Mouse (Mus musculus) mesoderm, embryonic 11.5 days (tissue): Measurements from ENCODE around the gene Mettl9.
"Not testable (repeated sequence)": the region's sequence is repeated elsewhere in the genome, so short reads cannot be mapped to it uniquely, and the experiment has no call there.

ENCODE experiments used
- DNase-seq: peaks from one replicate; pipeline ENCODE4 v3.0.0-alpha.2; 2012; ENCODE audit warnings: low read depth, low spot score

Gene Mettl9

DNA sequence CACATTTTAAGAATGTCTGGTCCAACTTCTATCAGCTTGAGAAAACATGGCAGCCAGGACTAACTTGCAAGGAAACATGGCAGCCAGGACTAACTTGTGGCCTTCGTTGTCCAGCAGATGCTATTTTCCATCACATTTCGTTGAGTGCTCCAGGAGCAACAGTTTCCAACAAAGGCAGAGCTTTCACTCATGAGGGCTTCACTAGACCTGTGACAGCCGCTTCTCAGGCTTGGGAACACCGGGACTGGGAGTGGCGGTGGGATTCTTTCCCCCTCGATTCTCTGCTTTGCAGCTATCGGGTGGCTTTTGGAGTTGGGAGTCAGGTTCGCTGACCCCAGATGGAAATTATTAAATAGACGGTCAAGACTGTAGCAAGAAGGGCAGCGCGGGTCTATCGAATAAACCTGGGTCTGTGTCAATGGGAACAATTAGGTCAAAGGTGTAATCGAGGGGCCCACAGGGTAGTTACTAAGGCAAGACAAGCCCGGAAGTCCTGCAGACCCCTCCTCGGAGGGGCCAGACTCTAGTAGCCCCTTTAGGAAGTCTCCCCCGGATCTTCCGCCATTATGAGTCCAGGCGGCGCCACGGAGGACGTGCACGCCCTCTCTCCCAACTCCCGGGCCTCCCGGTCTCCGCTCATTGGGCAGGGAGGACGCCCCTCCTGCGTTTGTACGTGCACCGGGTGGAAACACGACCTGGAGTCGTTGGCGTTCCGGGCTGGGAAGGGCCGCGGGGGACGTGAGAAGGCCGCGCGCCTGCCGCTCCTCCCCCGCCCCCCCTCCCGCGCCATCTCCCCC is at the start of gene Mettl9:
Gene Mettl9 (plus strand): TSS at position 590 of the 797 bp plus-strand sequence.
- peak; percentile 98 for DNase-seq

DNA sequence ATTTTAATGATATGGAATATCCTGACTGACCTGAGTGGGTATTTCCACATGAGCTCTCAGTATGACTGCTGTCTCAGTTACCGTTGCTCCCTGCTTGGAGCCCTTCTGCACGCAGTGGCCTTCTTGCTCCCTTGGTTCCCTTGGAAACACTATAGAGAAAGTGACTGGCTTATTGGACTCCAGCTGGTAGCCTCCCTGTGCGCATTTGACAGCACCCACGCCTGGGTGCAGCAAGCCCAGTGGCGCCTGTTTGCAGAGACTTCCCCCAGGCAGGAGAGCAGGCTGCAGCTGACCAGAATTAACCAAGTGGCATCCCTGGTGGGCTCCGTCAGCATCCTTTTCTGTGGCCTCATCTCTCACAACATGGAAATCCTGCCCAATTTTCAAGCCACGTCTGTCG is 43.1 kb upstream of the Mettl9 start:
- DNase-seq = no peak

DNA sequence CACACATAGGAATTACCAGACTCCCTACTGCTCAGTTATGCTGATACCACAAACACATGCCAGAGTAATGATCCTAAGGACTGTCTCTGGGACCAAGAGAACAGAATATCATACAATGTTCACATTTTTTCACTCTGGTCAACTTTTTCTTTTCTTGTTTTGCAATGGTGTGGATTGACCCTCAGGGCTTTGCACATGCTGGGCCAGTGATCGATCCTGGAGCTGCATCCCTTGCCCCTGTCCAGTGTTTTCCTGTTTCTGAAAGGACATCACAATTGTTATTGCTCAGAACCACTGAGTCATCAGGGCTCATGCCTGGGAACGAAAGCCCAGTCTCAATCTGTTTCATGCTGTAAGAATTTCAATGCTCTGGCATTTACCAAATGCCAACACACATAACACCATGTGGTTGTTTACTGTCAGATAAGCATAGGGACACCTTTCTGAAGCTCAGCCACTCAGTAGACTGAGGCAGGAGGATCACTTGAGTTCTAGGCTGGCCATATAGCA is 35.2 kb upstream of the Mettl9 start:
- DNase-seq = no peak

DNA sequence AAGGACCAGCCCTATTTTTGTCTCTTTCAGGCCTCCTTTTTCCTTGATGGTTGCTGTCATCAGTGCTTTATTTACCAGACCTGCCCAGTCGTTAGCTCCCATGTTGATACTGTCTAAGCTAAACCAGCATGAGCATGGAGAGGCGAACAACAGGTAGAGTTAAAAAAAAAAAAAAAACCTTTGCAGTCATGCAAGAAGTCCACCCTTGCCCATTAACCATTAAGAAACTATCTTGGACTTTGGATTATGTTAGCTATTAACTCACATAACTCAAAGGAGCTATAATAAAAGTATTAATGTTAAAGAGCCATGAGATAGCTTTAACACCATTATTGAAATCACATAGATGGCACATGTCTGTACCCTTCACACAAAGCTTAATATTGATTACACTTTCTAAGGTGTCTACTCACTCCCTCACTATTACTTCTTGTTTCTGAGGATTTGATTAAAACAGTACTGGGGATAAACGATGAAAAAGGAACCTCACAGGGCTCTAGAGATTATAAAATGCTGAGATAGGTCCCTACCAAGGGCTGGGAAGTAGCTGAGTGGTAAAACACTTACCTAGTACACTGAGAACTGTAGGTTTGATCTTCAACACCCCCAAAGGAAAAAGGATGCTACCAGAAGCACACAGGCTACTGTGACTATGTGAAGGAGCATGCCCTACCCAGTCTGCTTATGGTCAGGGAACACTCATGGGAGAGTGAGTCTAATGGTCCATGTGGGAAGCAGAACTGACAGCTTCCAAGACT is 34.0 kb upstream of the Mettl9 start:
- DNase-seq = no peak

DNA sequence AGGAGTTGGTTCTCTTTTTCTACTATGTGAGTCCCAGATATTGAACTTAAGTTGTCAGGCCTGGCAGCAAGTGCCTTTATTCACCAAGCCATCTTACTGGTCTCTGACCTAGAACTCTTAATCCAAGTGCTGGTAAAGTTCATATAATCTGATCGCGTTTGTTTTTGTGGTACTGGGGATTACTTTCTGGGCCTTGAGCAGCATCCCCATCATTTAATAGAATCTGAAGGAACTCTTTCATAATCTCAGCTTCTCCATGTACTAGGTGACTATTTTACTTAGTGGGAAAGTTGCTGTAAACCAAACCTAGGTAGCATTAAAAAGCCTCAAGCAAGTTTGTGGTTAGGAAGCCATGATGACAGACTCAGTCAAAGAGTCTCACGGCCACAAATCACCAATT is 32.4 kb upstream of the Mettl9 start:
- DNase-seq = no peak

DNA sequence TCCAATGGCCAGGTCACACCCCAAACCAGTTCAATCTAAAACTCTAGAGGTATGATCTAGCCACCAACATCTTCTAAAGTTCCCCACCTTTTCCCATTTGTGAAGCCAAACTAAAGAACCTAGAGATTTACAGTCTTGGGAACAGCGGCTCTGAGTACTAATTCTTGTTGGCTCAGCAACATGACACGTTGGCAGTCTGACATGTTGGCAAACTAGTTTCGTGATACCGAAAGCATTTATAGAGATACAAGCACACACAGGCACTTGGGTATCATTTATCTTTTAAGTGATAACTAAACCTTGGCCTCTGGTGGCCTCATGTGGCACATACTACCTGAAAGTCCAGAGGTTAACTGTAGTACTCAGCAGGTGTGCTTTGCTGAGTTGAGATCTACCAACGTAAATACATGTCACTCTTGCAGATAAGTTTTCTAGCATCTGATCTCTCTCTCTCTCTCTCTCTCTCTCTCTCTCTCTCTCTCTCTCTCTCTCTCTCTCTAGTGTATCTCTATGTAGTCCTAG is 31.8 kb upstream of the Mettl9 start:
- no peak for DNase-seq

DNA sequence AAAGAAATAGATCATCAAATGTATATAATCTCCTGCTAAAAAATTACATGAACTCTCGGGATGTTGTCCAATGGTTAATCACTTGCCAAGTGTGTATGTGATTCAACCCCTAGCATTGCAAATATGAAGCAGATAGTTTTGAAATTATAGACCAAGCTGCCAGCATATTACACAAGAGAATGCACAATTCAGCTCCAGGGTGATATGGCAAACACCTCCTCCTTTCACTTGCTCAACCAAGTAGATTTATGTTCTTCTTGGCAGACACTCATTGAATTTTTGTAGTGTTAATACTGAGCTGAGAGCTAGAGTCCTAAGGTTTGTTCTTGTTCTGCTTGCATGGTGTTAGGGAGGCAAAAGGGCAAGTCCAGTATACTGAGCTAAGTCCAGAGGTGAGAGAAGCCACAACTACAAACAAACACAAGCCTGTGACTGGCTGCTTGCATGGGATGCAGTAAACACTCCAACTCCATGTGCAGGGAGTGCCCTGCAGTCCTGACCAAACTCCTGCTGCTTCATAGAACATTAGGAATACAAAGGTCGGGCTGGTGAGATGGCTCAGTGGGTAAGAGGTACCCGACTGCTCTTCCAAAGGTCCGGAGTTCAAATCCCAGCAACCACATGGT is 30.3 kb upstream of the Mettl9 start:
- DNase-seq = no peak

DNA sequence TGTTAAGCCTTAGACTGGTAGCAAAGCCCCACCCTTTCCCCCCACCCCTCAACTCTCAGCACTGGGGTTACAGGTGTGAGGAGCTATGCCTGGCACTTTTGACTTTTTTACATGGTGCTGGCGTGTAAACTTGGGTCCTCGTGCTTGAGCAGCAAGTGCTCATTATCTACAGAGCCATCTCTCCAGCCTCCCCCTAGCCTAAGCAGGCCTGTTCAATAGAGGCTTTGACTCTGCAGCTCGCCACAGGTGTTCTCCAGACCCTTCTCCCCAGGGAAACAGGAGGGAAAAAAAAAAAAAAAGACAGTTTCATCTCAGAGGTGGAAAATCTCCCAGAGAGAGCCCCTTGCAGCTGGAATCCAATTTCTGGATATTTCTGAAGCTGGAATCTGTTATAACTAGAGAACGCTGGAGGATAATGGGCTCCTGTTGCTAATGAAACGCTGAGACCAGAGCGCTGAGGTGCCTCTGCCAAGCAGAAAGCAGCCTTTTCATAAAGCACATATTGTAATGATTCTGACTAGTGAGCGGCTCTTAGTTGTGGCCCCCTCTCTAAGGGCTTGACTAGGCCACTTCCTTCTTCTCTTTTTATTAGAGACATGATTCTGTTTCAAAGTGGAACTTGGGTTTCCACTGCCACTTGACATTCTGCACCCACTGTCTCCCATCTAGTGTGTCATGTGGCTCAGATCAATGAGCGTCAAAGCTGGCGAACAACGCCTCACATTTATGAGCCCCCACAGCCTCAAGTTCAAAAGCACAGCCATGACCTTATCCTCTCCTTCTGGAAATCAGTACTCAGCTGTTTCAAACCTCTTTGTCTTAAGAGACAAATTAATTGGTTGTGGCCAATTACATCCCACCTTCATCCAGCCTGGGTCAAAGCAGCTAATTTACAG is 22.2 kb upstream of the Mettl9 start:
- DNase-seq = no peak

DNA sequence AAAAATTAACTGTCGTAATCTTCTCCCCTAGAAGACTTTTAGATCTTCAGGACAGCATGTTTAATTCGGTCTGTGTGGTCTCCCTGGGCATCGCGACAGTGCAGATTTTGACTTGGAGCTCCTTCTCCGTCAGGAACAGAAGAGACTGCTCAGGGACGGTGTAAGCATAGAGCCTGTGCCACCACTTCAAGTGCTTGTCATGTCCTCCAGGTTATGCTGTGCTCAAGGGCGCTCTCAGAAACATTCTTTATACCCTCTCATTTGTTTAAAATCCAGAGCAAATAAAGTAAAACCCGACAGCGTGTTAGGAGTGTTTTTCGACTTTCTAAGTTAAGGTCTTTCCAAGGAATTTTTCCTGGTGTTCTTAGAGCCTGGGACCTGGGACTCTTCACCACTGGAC is 19.8 kb upstream of the Mettl9 start:
- no peak for DNase-seq

DNA sequence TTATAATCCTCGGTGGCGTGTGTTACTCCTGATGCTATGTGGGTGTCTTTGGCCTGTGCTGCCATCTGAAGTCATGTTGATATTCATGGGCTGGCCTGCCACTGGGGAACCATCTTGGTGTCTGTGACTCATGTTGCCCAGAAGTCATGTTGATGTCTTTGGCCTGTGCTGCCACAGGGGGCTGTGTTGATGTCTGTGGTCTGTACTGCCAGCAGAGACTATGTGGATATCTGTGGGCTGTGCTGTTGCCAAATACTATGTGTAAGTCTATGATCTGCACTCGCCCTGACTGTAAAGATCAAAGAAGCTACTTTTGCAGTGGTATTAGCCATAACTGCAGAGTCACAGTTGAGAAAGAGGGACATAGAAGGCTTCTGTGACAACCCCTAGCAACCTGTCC is 15.5 kb upstream of the Mettl9 start:
- DNase-seq = no peak

DNA sequence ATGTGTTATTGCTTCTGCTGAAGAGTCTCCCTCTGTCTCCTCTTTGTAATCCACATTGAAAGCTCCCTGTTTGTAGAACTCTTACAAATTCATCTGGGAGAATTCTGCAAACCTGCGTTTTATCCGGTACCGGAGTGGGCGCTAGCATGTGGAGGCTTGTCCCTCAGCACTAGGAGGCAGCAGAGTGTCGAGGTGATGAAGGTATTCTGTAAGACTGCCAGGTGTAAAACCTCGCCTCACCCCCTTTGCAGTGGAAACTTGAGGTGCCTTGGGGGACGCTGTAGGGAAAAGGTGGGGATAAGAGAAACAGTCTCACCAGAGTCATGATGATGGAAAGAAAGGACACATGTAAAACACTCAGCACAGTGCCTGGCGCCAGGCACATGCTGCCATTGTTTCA is 14.0 kb upstream of the Mettl9 start:
- DNase-seq = no peak

DNA sequence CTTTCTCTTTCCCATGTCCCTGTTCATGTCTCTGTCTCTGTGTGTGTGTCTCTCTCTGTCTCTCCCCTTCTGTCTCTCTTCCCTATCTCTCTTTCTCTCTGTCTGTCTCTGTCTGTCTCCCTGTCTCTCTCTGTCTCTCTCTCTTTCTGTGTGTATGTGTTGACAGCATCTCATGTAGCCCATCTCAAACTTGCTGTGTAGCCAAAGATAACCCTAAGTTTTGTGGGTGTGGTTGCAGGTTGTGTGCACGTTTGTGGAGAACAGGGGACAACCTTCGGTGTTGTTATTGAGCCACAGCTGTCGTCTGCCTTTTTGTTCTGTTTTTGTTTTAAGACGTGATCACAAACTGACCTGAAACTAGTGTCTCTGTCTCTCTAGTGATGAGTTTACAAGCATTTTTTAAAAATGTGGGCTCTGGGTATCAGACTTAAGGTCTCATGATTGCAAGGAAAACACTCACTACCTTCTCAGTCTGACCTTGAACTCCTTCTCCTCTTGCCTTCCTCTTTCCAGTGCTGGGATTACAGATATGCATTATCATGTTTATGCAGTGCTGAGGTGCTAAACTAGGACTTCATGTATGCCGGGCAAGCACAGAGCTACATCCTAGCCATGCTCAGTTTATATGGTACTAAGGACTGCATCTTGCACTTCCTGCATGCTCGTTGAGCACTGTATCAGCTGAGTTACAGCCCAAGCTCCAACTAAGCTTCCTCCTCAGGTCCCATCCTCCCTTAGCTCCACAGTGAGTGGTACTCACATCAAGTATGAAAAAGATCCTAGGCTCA is 8.8 kb upstream of the Mettl9 start:
- DNase-seq = no peak

DNA sequence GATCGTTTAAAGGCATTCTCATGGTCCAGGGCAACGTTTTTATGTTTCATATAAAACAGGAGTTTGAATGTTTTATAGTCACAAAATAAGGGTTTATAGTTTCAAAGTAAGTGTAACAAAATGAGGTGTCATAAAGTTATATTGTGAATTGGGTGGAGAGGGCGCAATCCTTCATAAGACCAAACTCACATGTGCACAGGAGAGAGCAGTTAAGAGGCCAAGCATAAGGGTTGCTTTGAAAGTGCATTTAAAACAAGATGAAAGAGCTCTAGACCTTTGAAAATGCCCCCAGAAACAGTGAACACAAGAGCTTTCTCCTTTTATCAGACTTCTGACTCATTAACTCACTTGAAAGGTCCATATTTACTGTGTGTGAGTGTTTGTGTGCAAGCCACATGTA is 7.9 kb upstream of the Mettl9 start:
- no peak for DNase-seq

DNA sequence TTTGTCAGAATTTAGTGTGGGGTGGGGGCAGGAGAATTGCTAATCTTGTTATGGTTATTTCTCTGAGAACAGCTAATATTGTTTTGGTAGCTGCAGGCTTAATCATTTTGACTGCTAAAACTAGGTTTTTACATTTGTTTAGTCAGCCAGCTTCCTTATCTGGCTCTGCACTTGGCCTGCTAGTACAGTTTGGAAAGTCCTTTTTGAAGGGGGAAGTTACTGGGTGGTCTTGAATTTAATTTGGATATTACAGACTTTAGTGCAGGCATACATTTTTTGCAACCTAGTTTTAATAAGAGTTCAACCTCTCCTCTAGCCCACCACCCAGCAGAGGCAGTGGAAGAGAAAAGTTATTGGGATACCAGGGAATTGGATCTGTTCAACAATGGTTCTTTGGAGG is 4.3 kb upstream of the Mettl9 start:
- not testable (repeated sequence) for DNase-seq

DNA sequence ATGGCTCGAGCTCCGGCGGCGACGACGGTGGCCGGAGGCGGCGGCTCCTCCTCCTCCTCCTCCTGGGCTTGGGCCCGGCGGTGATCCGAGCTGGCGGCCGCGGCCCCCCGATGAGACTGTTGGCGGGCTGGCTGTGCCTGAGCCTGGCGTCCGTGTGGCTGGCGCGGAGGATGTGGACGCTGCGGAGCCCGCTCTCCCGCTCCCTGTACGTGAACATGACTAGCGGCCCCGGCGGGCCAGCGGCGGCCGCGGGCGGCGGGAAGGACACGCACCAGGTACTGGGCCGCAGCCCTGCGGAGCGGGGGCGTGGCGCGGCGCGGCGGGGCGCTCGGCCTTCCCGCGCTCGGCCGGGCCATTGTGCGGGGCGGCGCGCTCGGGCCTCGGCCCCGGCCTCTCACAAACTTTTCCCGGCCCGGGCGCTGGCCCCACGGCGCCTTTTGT is 476 bp downstream of the Mettl9 start:
- no peak for DNase-seq

DNA sequence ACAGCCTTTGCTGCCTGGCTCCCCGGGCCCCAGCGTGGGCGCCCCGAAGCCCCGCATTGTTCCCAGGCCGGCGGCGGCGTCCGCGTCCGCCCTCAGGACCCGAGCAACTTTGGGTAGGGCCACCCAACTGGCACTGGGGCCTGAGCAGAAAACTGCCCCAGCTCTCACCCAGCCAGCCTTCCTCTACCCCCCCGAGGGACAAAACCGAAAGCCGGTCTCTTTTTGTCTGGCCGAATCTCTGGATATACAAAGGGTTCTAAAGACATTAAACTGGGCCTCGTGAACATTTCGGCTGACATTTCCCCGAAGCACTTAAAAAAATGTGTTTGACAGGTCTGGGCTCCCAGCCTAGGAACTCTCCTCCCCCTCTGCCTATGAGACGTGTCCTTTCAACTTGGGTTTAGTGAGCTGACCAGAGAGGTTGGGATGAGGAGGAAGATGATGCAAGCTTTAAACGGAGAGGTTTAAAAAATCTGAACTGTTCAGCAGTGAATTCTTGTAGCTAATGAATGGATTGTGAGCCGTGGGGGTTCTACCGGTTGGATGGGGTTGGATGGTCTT is 996 bp downstream of the Mettl9 start:
- DNase-seq = peak; percentile 47

DNA sequence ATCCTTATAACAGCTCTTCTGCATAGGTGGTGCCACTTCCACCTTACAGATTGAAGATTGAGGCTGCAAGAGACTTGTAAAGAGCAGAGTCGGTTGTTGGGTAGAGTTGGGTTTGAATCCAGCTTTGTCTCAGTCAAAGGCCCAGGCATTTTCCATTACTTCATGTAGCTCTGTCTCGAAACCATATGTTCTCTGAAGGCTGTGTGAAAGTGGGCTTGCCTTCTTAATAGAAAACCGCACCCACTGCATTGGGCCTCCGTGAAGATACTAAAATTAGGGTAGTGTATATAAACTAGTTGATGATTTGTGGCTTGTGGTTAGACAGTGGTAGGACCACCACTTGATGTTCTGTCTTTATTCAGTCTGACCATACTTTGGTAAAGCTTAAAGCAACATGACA is 6.3 kb downstream of the Mettl9 start:
- DNase-seq = no peak

DNA sequence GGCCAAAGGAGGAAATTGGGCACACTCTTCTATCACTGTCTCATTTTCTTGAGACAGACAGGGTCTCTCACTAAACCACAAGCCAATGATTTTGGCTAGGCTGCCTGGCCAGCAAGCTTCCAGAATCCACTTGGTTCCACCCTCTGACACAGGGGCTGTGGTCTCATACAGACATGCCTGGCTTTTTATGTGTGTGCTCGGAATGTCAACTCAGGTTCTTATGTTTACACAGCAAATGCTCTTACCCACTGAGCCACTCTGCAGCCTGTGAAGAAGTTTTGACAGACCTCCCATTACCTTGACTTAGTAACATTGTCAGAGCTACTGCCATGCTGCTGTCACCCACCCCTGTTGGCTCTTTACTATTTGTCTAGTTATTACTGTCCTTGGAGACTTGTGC is 7.7 kb downstream of the Mettl9 start:
- no peak for DNase-seq

DNA sequence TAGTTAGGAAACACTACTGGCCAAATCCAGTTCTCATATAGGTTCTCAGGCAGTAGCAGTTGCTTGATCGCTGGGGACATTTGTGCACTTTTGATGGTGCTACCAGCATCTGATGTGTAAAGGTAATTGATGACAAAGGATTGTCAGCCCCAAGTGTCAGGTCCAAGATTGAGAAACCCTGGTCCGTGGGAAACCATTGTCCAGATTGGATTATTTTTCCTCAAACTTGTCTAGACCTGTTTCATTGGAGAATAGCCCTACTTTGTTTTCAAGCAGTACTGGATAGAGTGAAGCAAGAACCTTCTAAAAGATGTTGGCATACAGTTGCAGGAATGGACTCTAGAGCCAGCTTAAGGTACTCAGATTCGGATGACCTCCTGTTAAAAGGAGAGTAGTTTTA is 8.8 kb downstream of the Mettl9 start:
- no peak for DNase-seq

DNA sequence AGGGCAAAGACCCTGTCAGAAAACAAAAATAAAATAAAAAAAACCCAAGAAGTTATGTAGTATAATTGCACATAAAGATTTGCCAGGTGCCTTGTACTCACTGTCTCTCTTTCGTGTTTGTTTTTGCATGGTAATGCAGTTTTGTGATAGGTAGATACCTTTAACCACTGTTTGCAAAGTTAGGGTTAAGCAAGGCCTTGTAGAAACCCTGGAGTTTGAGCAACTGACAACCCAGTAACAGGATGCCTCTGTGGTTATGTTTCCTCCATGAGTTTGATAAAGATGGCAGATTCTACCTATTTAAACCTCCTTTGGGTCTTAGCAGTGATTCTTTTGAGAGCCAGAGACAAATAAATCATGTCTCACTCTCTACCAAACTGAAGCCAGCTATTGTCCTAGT is 9.3 kb downstream of the Mettl9 start:
- DNase-seq = no peak
